Mouse (Mus musculus) naive thymus-derived CD4-positive, alpha-beta T cell, adult 5 months (primary cell): ENCODE measurements around the gene Olfr1366. TPM values are rescaled to one million over a fixed set of nuclear protein-coding genes. Genes with fewer than 3 reads are reported as not detected.

Source experiments
- polyA plus RNA-seq: library from polyadenylated mRNA; unstranded; fragments of 100-300 nt; shearing (Covaris generic); gene quantifications from one replicate; pipeline ENCODE4 v1.2.1, GENCODE M21; 2017

Gene Olfr1366
- 0.11 TPM for polyA plus RNA-seq

DNA sequence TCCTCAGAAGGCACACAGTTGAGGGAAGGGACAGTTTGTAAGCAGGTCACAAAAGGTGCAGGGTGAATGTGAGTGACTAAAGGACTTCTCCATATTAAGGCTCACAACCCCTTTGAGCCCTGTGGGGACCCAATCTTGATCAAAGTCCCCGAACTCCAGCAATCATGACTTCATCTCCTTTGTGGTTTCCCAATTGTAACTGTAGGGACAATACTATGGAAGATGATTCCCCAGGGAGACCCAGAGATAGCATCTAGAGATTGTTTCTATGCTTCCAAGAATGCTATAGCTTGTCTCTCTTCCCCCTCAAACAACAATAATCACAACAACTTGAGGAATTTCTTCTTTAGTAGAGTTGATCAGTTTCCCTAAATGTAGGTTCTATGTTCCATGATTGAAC, at the start of gene Olfr1366:
TSS of gene Olfr1366 (minus strand) at position 101 of the 400 bp plus-strand sequence.

GRCm38 (mm10) chr13:21581659-21582058, 39.1 kb upstream of the Olfr1366 start, which contains the start of gene Olfr1364:
Olfr1364 (minus strand) TSS chr13:21581759.

GRCm38 (mm10) chr13:21559793-21560192, 17.2 kb upstream of the Olfr1366 start, which contains the start of gene Olfr1535:
Olfr1535 (minus strand) TSS chr13:21559893.

DNA sequence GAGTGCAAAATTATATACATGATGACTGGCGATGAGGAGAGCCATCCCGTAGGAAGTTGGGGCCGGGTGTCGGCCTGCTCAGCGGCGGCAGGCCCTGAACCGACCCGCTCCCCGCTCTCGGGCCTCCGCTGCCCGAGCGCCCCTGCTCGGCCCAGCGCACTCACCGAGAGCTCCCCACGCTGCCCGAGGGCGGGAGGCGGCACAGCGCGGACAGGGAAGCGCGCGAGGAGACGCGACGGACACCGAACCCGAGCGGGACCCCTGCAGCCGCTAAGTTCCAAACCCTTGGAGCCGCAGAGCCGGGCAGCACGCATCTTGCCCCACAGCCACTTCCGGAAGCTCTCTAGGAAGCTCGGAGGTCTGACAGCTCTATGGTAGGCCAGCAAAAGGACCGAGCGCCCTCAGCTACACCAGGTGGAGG, 11.8 kb downstream of the Olfr1366 start, which contains the start of gene Zkscan8:
TSS of gene Zkscan8 (minus strand) at position 340 of the 421 bp plus-strand sequence.

DNA sequence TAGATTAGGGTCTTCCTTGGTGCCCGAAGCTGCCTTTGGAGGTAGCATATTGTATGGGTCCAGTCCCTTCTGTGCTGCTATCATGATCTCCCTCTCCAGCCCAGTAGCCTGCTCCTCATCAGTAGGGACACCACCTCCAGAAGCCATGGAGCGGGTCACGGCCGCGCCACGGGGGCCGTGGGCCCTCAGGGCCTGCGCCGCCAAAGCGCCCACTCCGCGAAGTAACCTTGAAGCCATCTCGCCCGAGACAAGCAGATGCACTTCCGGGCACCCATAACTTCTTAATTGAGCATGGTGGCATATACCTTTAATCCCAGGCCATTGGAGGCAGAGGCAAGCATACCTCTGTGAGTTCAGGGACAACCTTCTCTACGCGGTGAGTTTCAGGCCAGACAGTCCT, 41.4 kb downstream of the Olfr1366 start, which contains the start of gene Gm11273:
TSS of gene Gm11273 (minus strand) at position 237 of the 400 bp plus-strand sequence.

GRCm38 (mm10) chr13:21495080-21495479, 47.5 kb downstream of the Olfr1366 start, which contains the start of gene AK157302:
AK157302 (plus strand) TSS chr13:21495223.

Other genes with a start within 250 kb of the Olfr1366 start
- gene Gpx6, start 230.7 kb downstream of the Olfr1366 start, polyA plus RNA-seq, result not detected
- not detected for gene Olfr1367, start 195.9 kb downstream of the Olfr1366 start, polyA plus RNA-seq
- 3.2 TPM for gene Zscan12, start 180.0 kb downstream of the Olfr1366 start, polyA plus RNA-seq
- 33.9 TPM for gene Zkscan3, start 140.1 kb downstream of the Olfr1366 start, polyA plus RNA-seq
- 0.26 TPM for gene Pgbd1, start 101.8 kb downstream of the Olfr1366 start, polyA plus RNA-seq
- gene Zscan26, start 89.1 kb downstream of the Olfr1366 start, polyA plus RNA-seq, result 6.6 TPM
- not detected for gene Nkapl, start 74.3 kb downstream of the Olfr1366 start, polyA plus RNA-seq
- gene Zkscan4, start 63.9 kb downstream of the Olfr1366 start, polyA plus RNA-seq, result not detected
- not detected for gene Gm10065, start 63.4 kb downstream of the Olfr1366 start, polyA plus RNA-seq
- gene AK157302, start 47.6 kb downstream of the Olfr1366 start, polyA plus RNA-seq, result 0.55 TPM
- 3.5 TPM for gene Gm11273, start 41.4 kb downstream of the Olfr1366 start, polyA plus RNA-seq
- gene Zkscan8, start 11.7 kb downstream of the Olfr1366 start, polyA plus RNA-seq, result 3.1 TPM
- not detected for gene Olfr1535, start 17.1 kb upstream of the Olfr1366 start, polyA plus RNA-seq
- not detected for gene Olfr1364, start 39.0 kb upstream of the Olfr1366 start, polyA plus RNA-seq
- gene Olfr1362, start 71.2 kb upstream of the Olfr1366 start, polyA plus RNA-seq, result not detected
- not detected for gene Olfr11, start 99.7 kb upstream of the Olfr1366 start, polyA plus RNA-seq
- not detected for gene Olfr1361, start 120.6 kb upstream of the Olfr1366 start, polyA plus RNA-seq
- not detected for gene Olfr1360, start 134.6 kb upstream of the Olfr1366 start, polyA plus RNA-seq
- not detected for gene Olfr1359, start 155.3 kb upstream of the Olfr1366 start, polyA plus RNA-seq
- gene Hist1h2bl, start 173.3 kb upstream of the Olfr1366 start, polyA plus RNA-seq, result not detected
- gene Hist1h2ai, start 173.6 kb upstream of the Olfr1366 start, polyA plus RNA-seq, result not detected
- gene Hist1h3h, start 174.9 kb upstream of the Olfr1366 start, polyA plus RNA-seq, result 1.7 TPM
- not detected for gene Hist1h2bm, start 179.2 kb upstream of the Olfr1366 start, polyA plus RNA-seq
- 1.1 TPM for gene Hist1h4j, start 192.3 kb upstream of the Olfr1366 start, polyA plus RNA-seq
- gene Hist1h4k, start 207.7 kb upstream of the Olfr1366 start, polyA plus RNA-seq, result 10.0 TPM
- gene Hist1h2ak, start 211.0 kb upstream of the Olfr1366 start, polyA plus RNA-seq, result 4.1 TPM
- gene Hist1h2bn, start 211.3 kb upstream of the Olfr1366 start, polyA plus RNA-seq, result 2.5 TPM
- gene Hist1h1b, start 237.8 kb upstream of the Olfr1366 start, polyA plus RNA-seq, result 0.97 TPM
- gene Hist1h3i, start 240.6 kb upstream of the Olfr1366 start, polyA plus RNA-seq, result 1.9 TPM
- 2.3 TPM for gene Hist1h2an, start 244.4 kb upstream of the Olfr1366 start, polyA plus RNA-seq
- not detected for gene Hist1h2bp, start 244.7 kb upstream of the Olfr1366 start, polyA plus RNA-seq